Mouse (Mus musculus) limb, embryonic 14.5 days (tissue): Measurements from ENCODE around the gene Kank3. TPM values are rescaled to one million over a fixed set of nuclear protein-coding genes. Genes with fewer than 3 reads are reported as not detected.

Experiments
- ATAC-seq: fragments of 200-750 bp; cut with Nextera tagmentation; 2 replicates; pipeline ENCODE4 v1.8.0; 2017; ENCODE audit warnings: low read depth, moderate number of reproducible peaks, moderate TSS enrichment; ENCODE audit not compliant: low FRiP score
- DNase-seq: peaks from one replicate; pipeline ENCODE4 v3.0.0-alpha.2; 2015; ENCODE audit warnings: low spot score
- H3K27ac ChIP-seq: fragments of 300-500 bp; sonication (generic); replicated peaks from 2 replicates; pipeline ENCODE4 v1.5.1; 2014; ENCODE audit warnings: low read depth, mild to moderate bottlenecking, low read length, moderate library complexity, mixed read lengths
- H3K27me3 ChIP-seq: fragments of 300-500 bp; sonication (generic); 2 replicates; pipeline ENCODE4 v1.6.1; 2014; ENCODE audit warnings: low read length, mixed read lengths; ENCODE audit not compliant: control insufficient read depth, insufficient read depth
- H3K36me3 ChIP-seq: fragments of 300-500 bp; sonication (generic); 2 replicates; pipeline ENCODE4 v1.6.1; 2014; ENCODE audit warnings: mild to moderate bottlenecking, low read length, moderate library complexity, mixed read lengths; ENCODE audit not compliant: control insufficient read depth, insufficient read depth
- H3K4me1 ChIP-seq: fragments of 300-500 bp; sonication (generic); 2 replicates; pipeline ENCODE4 v1.6.1; 2014; ENCODE audit warnings: antibody characterized with exemption, low read length, mixed read lengths; ENCODE audit not compliant: control insufficient read depth, insufficient read depth
- H3K4me2 ChIP-seq: fragments of 300-500 bp; sonication (generic); replicated peaks from 2 replicates; pipeline ENCODE4 v1.6.1; 2014; ENCODE audit warnings: low read depth, mild to moderate bottlenecking, low read length, moderate library complexity; ENCODE audit not compliant: severe bottlenecking
- H3K4me3 ChIP-seq: fragments of 300-500 bp; sonication (generic); replicated peaks from 2 replicates; pipeline ENCODE4 v1.5.1; 2014; ENCODE audit warnings: low read length
- H3K9ac ChIP-seq: fragments of 300-500 bp; sonication (generic); 2 replicates; pipeline ENCODE4 v1.6.1; 2014; ENCODE audit warnings: mild to moderate bottlenecking, low read depth, low read length, moderate library complexity; ENCODE audit not compliant: severe bottlenecking
- H3K9me3 ChIP-seq: fragments of 300-500 bp; sonication (generic); 2 replicates; pipeline ENCODE4 v1.6.1; 2016; ENCODE audit warnings: low read length; ENCODE audit not compliant: control insufficient read depth
- POLR2A ChIP-seq: fragments of 200-500 bp; IDR thresholded peaks from 2 replicates; pipeline ENCODE4 v1.8.0; 2012; ENCODE audit warnings: inconsistent platforms, mild to moderate bottlenecking, moderate library complexity, borderline replicate concordance; ENCODE audit not compliant: insufficient read depth, insufficient read length; ENCODE audit errors: extremely low read depth
- WGBS: fragments of 180-500 bp; shearing (Covaris S2); extraction: QIAGEN DNeasy Blood & Tissue Kit; methylation state at CpG from one replicate; pipeline ENCODE4 v1.1.7; 2014; 5-methylcytosine and 5-hydroxymethylcytosine counted together
- polyA plus RNA-seq, 2 experiments: library from polyadenylated mRNA; depleted of rRNA in 1 of 2; stranded (reverse) in 1 of 2; unstranded in 1 of 2; fragments of >200 nt; fragmentation: Nextera tagmentation in 1 of 2; extraction: Ambion mirVana in 1 of 2; gene quantifications; 2 replicates each; pipeline versions ENCODE4 v1.2.1 to v1.2.3; 2012 to 2014

Kank3 gene
- polyA plus RNA-seq, 2 experiments = 31.1 to 45.3 TPM

DNA sequence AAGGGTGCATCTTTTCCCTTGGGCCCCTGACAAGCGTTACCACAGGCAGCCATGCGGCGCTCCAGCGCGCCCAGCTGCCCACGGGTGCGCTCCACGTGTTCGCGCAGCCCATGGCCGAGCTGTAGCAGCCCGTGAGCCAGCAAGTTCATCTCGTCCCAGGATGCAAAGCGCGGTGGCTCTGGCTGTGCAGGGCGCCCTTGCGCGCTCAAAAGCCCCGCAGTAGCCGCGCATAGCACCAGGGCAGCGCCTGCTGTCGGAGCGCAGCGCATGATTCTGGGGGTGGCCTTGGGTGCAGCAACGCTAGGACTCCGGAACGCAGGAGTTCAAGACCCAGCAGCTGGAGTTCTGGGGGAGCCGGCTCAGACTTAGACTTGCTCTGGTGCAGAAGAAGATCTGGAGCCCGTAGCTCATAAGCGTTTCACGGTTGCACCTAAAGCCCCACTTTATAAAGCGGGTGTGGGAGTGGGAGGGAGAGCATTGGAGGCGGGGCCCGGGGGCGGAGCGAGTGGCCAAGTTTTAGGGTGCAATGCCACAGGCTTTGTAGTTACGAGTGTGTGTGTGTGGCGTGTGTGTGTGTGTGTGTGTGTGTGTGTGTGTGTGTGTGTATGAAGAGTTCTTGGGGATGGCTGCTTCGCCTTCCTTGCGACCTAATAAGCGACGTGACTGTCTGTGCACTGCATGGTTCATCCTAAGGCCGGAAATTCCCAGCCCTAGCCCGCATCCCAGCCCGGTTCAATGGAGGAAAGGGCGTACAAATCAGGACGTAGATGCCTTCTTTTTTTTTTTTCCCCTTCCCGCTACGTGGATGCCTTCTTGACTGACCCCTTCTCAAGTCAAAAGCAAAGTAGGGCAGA lies 29.0 kb upstream of the Kank3 start, which contains the start of gene Angptl4:
Gene Angptl4 (minus strand): TSS at position 707 of the 854 bp plus-strand sequence.
- 0 out of 2 replicates have a peak, but pooled peaks have one; percentile 39 for TF ChIP-seq POLR2A

DNA sequence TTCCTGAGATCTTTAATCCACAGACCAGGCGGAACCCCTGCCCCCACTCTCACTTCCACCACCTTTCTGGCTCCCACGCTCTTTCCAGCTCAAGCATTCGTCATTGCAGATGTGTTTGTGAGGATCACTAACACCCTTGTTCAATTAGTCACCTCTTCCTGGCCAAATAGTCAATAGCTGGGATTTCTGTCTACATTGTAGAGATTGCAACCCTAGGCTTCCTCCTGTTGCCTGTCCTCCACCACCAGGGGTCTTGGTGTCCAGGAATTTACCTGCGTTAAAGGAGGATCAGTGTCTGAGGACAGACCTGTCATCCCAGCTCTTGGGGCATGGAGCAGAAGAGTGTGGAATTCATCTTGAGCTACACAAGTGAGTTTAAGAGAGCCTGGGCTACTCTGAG lies 28.3 kb upstream of the Kank3 start:
- peak overlapping the region; percentile 63 for H3K9ac ChIP-seq
- no peak for TF ChIP-seq POLR2A
- 34% methylated on average over 4 of the region's 4 CpGs for WGBS
- H3K27ac ChIP-seq = peak overlapping the region; percentile 90
- H3K9me3 ChIP-seq = no peaks in the 10 kb centered on the region
- H3K4me1 ChIP-seq = peaks cover 47% of the 10 kb centered on the region
- no peaks in the 10 kb centered on the region for H3K27me3 ChIP-seq
- peak overlapping the region; percentile 51 for H3K4me3 ChIP-seq
- DNase-seq (no peak), ATAC-seq (no peak)
- H3K4me2 ChIP-seq = peak overlapping the region; percentile 80
- H3K36me3 ChIP-seq = peaks cover 15% of the 10 kb centered on the region

More for the DNA sequence above, 29.0 kb upstream of the Kank3 start, which contains the start of gene Angptl4:
- H3K9ac ChIP-seq = peak within 1 kb of the TSS; percentile 63
- H3K4me3 ChIP-seq = peak within 1 kb of the TSS; percentile 51
- WGBS = 1% methylated on average over 48 of the region's 50 CpGs
- peak; percentile 69 for DNase-seq
- H3K9me3 ChIP-seq = no peaks in the 10 kb centered on the region
- peak within 1 kb of the TSS; percentile 90 for H3K27ac ChIP-seq
- ATAC-seq = peak; percentile 57
- peak within 1 kb of the TSS; percentile 80 for H3K4me2 ChIP-seq
- H3K36me3 ChIP-seq = peaks cover 22% of the 10 kb centered on the region
- peaks cover 47% of the 10 kb centered on the region for H3K4me1 ChIP-seq
- H3K27me3 ChIP-seq = no peaks in the 10 kb centered on the region

- H3K9me3 ChIP-seq = no peaks in the 10 kb centered on the region
- no peak overlapping the region for H3K27ac ChIP-seq
- no peak overlapping the region for H3K9ac ChIP-seq
- no peaks in the 10 kb centered on the region for H3K27me3 ChIP-seq
- no peak for ATAC-seq
- H3K4me3 ChIP-seq = no peak overlapping the region
- DNase-seq = peak; percentile 45
- H3K36me3 ChIP-seq = peaks cover 2% of the 10 kb centered on the region; the same call in 1 of the 2 replicates
- H3K4me1 ChIP-seq = peaks cover 41% of the 10 kb centered on the region
- no peak overlapping the region for H3K4me2 ChIP-seq
- no peak for TF ChIP-seq POLR2A
Observed at GRCm38 (mm10) chr17:33783408-33783807, 26.9 kb upstream of the Kank3 start.

DNA sequence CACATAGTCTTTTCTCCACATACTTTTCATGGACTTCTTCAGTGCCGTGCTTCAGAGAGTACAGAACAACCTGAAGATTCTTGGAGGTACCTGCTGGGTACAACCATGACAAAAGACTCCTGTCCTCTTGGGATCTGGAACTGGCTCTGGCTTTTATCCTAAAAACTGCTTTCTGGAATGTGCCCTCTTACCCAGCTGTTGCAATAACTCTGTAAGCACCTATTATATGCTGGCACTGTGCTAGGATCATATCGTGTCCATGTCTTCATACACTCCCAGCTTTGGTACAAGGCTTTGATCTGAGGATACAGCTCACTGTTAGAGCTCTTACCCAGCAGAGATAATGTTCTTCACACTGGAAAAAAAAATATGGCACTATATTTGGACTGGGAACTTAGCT lies 25.4 kb upstream of the Kank3 start:
- Histone ChIP-seq H3K9me3 (no peaks in the 10 kb centered on the region), H3K4me2 (no peak overlapping the region), H3K4me1 (peaks cover 26% of the 10 kb centered on the region), H3K4me3 (no peak overlapping the region), H3K27me3 (no peaks in the 10 kb centered on the region), H3K36me3 (no peaks in the 10 kb centered on the region), H3K27ac (no peak overlapping the region), H3K9ac (no peak overlapping the region)
- DNase-seq (no peak), ATAC-seq (no peak)
- WGBS = 81% methylated on average over 2 of the region's 2 CpGs
- TF ChIP-seq POLR2A = no peak

- Histone ChIP-seq H3K27me3 (no peaks in the 10 kb centered on the region), H3K4me1 (peaks cover 13% of the 10 kb centered on the region), H3K36me3 (no peaks in the 10 kb centered on the region), H3K4me3 (no peak overlapping the region), H3K9me3 (no peaks in the 10 kb centered on the region), H3K4me2 (no peak overlapping the region), H3K9ac (no peak overlapping the region), H3K27ac (no peak overlapping the region)
- no peak for DNase-seq
- no peak for ATAC-seq
- TF ChIP-seq POLR2A = no peak
- WGBS = 88% methylated on average over 18 of the region's 18 CpGs
Observed at GRCm38 (mm10) chr17:33786375-33786774, 23.9 kb upstream of the Kank3 start.
